Mouse (Mus musculus): ENCODE data around the gene Taz.

Taz gene

DNA sequence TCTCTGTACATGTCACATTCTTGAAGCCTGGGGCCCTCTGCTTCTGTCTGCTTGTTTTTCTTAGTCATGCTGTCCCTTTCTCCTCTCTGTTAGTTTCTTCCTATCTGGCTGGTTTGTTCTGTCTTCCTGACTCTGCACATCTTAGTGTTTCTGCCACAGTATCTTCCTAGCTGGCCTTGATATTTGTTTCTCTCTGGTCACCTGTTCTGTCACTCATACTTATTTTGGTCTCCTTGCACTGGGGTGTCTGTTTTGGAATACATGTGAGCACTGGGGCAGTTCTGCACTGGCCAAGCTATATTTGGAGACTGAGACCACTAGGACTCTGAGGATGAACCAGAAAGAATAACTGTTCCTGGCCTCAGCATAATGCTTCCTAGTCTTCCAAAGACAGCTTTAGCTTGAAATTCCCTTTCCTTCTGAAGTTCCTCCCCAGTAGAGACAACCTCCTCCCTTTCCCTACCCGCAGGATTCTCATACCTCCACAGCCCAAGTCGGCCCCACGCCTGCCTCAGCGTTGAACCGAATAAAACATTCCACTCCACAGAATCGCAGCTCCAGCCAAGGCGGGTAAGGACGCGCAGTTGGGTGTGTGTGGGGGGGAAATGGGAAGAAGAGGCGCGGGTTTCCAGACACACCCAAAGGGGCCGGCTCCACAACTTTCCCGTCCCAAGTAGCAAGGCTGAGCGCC lies 526 bp upstream of the Taz start:
- no peak for DNase-seq (ENCODE audit: low spot score)

- peak; percentile 87 for DNase-seq (ENCODE audit: low spot score)
These were observed 831 bp downstream of the Taz start for GRCm38 (mm10) chrX:74282395-74283091.

- no peak for DNase-seq (ENCODE audit: low spot score)
These were observed 1.4 kb downstream of the Taz start for GRCm38 (mm10) chrX:74283092-74283437.

GRCm38 (mm10) chrX:74293431-74293830 lies 11.7 kb downstream of the Taz start:
- DNase-seq (ENCODE audit: low spot score) = no peak

GRCm38 (mm10) chrX:74296538-74297448 lies 15.1 kb downstream of the Taz start, which contains the start of gene Atp6ap1:
TSS of gene Atp6ap1 (plus strand) at chrX:74297097.
- peak; percentile 93 for DNase-seq (ENCODE audit: low spot score)

DNA sequence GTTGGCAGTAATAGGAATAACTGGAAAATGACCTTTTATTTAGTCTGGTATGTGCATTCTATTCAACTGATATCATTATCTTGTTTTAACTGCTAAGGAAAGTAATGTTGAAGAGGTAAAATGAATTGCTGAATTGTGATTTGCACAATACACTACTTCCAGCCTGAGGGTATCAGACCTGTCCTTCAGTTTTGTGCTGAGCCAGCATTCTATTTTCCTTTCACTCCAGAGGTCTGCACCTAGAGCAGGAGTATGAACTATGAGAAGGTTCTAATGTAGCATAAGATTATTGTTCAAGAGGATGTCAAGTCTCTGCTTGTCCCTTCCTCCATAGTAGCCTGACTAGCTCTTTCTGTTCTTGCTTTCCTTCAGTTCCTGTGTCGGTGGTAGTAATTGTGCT lies 16.6 kb downstream of the Taz start:
- no peak for DNase-seq (ENCODE audit: low spot score)

DNA sequence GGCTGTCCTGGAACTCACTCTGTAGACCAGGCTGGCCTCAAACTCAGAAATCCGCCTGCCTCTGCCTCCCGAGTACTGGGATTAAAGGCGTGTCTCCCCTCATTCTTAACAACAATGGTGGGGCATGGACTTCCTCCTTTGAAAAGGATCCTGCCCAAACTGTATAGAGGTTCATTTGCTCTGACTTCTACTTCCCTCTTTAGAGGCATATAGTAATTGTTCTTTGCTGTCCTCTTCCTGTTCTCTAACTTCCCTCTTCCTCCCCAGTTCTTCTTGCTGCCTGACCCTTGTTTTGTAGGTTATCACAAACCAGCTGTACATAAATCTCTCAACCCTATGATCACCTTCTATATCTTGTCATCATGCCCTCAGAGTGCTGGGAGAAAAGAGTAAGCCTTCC lies 18.0 kb downstream of the Taz start:
- no peak for DNase-seq (ENCODE audit: low spot score)

DNA sequence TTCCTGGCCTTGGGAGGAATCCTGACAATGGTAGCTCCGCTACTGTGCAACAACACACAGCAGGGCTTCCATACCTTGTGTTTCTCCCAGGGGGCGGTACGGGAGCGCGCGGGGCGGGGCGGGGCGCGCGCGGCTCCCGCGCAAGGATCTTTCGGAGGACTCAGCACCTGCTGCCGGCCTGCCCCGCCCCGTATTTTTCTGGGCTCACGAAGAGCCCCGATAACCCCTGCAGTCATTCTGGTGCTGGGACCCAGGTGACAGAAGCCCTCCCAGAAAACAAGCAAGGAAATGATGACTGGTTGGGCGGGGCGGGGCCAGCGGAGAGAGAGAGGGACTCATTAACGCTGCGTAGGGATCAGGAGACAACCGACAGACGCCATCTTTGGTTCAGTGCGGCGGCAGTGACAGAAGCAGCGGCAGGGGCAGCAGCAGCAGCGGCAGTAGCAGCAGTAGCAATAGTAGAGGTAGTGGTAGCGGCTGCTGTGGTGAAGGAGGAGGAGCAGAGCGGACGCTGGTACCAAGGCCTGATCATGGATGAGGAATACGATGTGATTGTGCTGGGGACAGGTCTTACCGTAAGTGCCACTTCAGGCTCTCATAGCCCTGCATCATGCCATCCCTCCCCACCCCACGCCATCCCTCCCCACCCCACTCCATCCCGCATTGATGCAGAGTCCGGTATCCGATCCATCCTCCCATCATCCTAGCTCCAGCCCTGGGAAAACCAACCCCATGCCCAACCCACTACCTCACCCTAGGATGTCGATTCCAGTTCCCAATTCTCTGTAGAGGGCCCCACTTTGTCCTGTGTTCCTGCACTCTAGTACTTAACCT lies 23.4 kb downstream of the Taz start, which contains the start of gene Gdi1:
Gdi1 (plus strand) TSS at position 132 of the 834 bp plus-strand sequence.
- DNase-seq (ENCODE audit: low spot score) = peak; percentile 63

DNA sequence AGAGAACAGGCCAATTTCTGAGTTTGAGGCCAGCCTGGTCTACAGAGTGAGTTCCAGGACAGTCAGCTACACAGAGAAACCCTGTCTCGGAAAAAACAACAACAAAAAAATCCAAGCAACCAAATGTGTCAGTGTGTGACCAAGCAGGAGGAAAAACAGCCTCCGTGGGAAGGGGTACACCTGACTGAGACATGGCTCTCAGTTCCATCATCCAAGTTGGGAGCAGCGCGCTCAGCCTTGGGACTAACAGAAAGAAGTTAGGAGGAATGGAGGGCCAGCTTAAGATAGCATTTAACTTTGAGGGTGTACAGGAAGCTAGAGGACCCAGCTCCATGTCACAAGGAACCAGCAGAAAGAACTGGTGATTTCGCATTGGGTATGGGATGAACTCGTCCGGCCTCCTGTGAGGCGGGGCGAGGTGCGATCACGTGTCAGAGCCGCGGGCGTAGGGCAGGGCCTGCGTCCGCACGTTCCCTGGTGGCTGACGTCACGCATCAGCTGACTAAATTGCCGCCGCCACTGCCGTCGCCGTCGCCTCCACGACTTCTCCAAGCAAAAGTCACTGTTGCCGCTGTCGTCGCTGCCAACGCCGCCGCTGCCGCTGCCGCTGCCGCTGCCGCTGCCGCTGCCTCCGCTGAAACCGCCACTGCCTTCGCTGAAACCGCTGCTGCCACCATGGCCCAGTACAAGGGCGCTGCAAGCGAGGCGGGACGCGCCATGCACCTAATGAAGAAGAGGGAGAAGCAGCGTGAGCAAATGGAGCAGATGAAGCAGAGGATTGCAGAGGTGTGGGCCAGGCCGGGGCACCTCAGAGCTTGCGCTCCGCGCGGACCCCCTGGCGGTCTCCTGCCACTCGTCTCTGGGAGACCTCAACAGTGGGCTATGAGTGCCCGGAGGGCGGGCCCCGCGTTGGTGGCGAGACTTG lies 31.1 kb downstream of the Taz start, which contains the start of gene Fam50a:
Fam50a (plus strand) TSS at position 494 of the 925 bp plus-strand sequence.
- peak; percentile 86 for DNase-seq (ENCODE audit: low spot score)

DNA sequence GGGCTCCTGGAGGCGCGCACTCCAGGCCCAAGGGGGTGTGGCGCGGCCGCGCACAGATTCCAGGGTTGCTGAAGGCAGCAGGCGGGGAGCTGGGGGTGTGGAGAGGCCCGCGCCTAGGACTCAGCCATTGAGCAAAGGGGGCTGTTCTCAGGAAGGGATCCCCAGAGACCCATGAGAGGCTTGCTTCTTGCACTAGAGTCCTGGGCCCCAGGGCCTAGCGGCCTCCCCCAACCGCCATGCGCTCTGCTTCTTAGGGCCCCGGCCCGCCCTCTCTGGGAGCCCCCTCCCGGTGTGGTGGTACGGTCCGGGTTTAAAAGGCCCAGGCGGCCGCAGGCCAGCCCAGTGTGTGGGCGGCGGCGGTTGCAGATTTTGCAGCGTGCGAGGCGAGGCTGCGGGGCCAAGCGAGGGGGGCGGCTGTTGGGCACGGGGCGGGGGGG lies 47.0 kb downstream of the Taz start, which contains the start of gene Plxna3:
Plxna3 (plus strand) TSS at position 342 of the 437 bp plus-strand sequence.
- DNase-seq (ENCODE audit: low spot score) = peak; percentile 64

DNA sequence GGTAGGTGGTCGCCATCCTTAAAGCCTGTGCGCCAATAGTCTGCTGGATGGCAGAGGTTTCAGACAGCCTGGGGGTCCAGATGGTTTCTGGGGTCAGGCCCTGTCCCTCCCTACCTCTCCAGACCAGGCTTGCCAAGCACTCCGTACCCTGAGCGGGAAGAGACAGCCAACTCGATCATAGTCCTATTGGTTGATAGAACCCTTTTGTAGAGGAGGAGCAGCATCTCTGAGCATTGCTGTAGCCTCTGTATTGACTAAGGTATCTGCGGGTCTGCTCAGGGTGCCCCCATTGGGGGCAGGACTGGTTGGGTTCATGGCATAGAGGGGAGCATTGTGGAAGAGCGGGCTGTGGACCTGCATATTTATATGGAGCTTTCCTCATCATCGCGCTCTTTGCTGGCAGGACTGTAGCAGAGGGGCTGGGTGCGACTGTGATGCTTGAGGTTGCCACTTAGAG lies 47.5 kb downstream of the Taz start:
- no peak for DNase-seq (ENCODE audit: low spot score)

GRCm38 (mm10) chrX:74330166-74330930 lies 48.6 kb downstream of the Taz start:
- DNase-seq (ENCODE audit: low spot score) = no peak
